Mouse (Mus musculus) ES-E14 (cell line): ENCODE data around the gene Nppa.

ENCODE experiments used
- CHD2 ChIP-seq: IDR thresholded peaks from 2 replicates; pipeline ENCODE4 v1.6.1; 2014; ENCODE audit warnings: mild to moderate bottlenecking, low read depth, low read length, inconsistent platforms
- HCFC1 ChIP-seq: IDR thresholded peaks from 2 replicates; pipeline ENCODE4 v1.6.1; 2012; ENCODE audit warnings: low read length, inconsistent platforms, borderline replicate concordance; ENCODE audit not compliant: insufficient read depth
- MAFK ChIP-seq: IDR thresholded peaks from 2 replicates; pipeline ENCODE4 v1.6.1; 2014; ENCODE audit warnings: mild to moderate bottlenecking, low read depth, low read length, inconsistent platforms; ENCODE audit not compliant: insufficient read depth
- ZC3H11A ChIP-seq: IDR thresholded peaks from 2 replicates; pipeline ENCODE4 v1.6.1; 2012; ENCODE audit warnings: low read depth, mild to moderate bottlenecking, inconsistent platforms, low read length, borderline replicate concordance
- ZNF384 ChIP-seq: IDR thresholded peaks from 2 replicates; pipeline ENCODE4 v1.6.1; 2012; ENCODE audit warnings: low read depth, low read length, inconsistent platforms

DNA sequence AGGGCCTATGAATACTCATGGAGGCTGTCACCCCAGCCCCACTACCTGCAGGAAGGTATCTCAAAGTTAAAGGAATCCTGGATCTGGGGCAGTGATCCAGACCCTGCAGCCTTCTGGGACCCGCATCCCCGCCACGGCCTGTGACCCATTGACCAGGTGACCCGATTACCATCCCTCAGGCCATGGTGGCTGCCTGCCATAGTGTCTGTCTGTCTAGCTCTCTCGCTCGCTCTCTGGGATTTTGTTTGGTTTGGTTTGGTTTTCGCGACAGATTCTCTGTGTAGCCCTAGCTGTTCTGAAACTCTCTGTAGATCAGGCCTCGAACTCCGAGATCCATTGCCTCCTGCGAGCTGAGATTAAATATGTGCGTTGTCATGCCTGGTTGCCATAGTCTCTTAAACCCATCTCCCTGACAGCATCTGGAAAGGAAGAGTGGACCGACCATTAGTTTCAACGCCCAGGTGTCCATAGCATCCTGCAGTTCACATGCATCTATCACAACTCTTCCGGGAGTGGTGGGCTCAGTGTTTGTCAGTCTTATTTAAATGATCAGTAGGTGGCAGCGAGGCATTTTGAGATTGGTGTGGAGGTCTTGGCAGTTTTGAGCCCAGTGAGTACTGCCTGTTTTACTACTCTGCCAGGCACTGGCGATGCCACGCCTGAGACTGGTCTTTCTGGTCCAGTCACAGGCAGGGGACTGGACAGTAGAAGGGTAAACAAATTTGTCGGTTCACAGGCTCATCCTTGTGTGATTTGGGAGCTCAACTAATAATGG, 38.9 kb downstream of the Nppa start:
- TF ChIP-seq CHD2 (no peak), MAFK (no peak), ZNF384 (no peak), ZC3H11A (no peak), HCFC1 (no peak)
